Mouse (Mus musculus): Measurements from ENCODE around the gene Kif20b.

GRCm38 (mm10) chr19:34921652-34922602, at the start of gene Kif20b:
- TF ChIP-seq CTCF (IDR thresholded peaks at IDR 0.05; ENCODE audit: borderline replicate concordance, extremely low read depth, insufficient read depth, insufficient read length) = no peak
- TF ChIP-seq POLR2A (IDR thresholded peaks at IDR 0.05; ENCODE audit: borderline replicate concordance, extremely low read depth, insufficient read depth, insufficient read length, poor library complexity, severe bottlenecking) = peak; percentile 22; the same call in 1 of the 2 replicates

Measured in brain, embryonic 14.5 days (tissue).